Mouse (Mus musculus) liver, embryonic 11.5 days (tissue): Measurements from ENCODE around the gene Cnp. TPM values are rescaled to one million over a fixed set of nuclear protein-coding genes. Genes with fewer than 3 reads are reported as not detected.

Experiments
- ATAC-seq: fragments of 200-750 bp; cut with Nextera tagmentation; replicated peaks from 2 replicates; pipeline ENCODE4 v1.8.0; 2017; ENCODE audit warnings: moderate number of reproducible peaks, mild to moderate bottlenecking, moderate TSS enrichment, moderate library complexity; ENCODE audit not compliant: low FRiP score
- DNase-seq: peaks from one replicate; pipeline ENCODE4 v3.0.0-alpha.2; 2017; ENCODE audit warnings: low spot score
- H3K27ac ChIP-seq: fragments of 300-500 bp; sonication (generic); 2 replicates; pipeline ENCODE4 v1.5.1; 2014; ENCODE audit warnings: mild to moderate bottlenecking, low read depth, low read length, control low read depth
- H3K27me3 ChIP-seq: fragments of 300-500 bp; sonication (generic); replicated peaks from 2 replicates; pipeline ENCODE4 v1.6.1; 2014; ENCODE audit warnings: low read length, mixed read lengths; ENCODE audit not compliant: control insufficient read depth, insufficient read depth
- H3K36me3 ChIP-seq: fragments of 300-500 bp; sonication (generic); 2 replicates; pipeline ENCODE4 v1.6.1; 2014; ENCODE audit warnings: mild to moderate bottlenecking, low read length, moderate library complexity, mixed read lengths; ENCODE audit not compliant: control insufficient read depth, insufficient read depth
- H3K4me1 ChIP-seq: fragments of 300-500 bp; sonication (generic); replicated peaks from 2 replicates; pipeline ENCODE4 v1.6.1; 2014; ENCODE audit warnings: low read length, mixed read lengths; ENCODE audit not compliant: control insufficient read depth, insufficient read depth
- H3K4me2 ChIP-seq: fragments of 300-500 bp; sonication (generic); 2 replicates; pipeline ENCODE4 v1.6.1; 2014; ENCODE audit warnings: mild to moderate bottlenecking, control low read depth, moderate library complexity
- H3K4me3 ChIP-seq: fragments of 300-500 bp; sonication (generic); 2 replicates; pipeline ENCODE4 v1.5.1; 2014; ENCODE audit warnings: low read depth, low read length, control low read depth
- H3K9ac ChIP-seq: fragments of 300-500 bp; sonication (generic); 2 replicates; pipeline ENCODE4 v1.6.1; 2014; ENCODE audit warnings: low read depth, low read length, control low read depth
- H3K9me3 ChIP-seq: fragments of 300-500 bp; sonication (generic); 2 replicates; pipeline ENCODE4 v1.6.1; 2016; ENCODE audit warnings: low read length, inconsistent platforms, mixed read lengths; ENCODE audit not compliant: control insufficient read depth
- WGBS: fragments of 180-500 bp; shearing (Covaris S2); extraction: QIAGEN DNeasy Blood & Tissue Kit; methylation state at CpG from one replicate; pipeline ENCODE4 v1.1.7; 2014; 5-methylcytosine and 5-hydroxymethylcytosine counted together
- polyA plus RNA-seq: library from polyadenylated mRNA; unstranded; fragments of >200 nt; fragmentation: Nextera tagmentation; extraction: Ambion mirVana; gene quantifications from 2 replicates; pipeline ENCODE4 v1.2.1, GENCODE M21; 2014

Cnp gene
- polyA plus RNA-seq, 1 experiment from 2014 or later = 19.4 TPM

GRCm38 (mm10) chr11:100564703-100565102 lies 10.0 kb upstream of the Cnp start:
- Histone ChIP-seq H3K36me3 (no peaks in the 10 kb centered on the region), H3K9me3 (no peaks in the 10 kb centered on the region), H3K4me1 (0 out of 2 replicates have a peak, but pooled peaks cover 3% of the 10 kb centered on the region), H3K4me3 (no peak overlapping the region), H3K27ac (no peak overlapping the region), H3K4me2 (no peak overlapping the region), H3K27me3 (no peaks in the 10 kb centered on the region), H3K9ac (no peak overlapping the region)
- 66% methylated on average over 6 of the region's 6 CpGs for WGBS
- DNase-seq (no peak), ATAC-seq (no peak)

- Histone ChIP-seq H3K9me3 (no peaks in the 10 kb centered on the region), H3K4me1 (peaks cover 13% of the 10 kb centered on the region), H3K4me3 (no peak overlapping the region), H3K27ac (no peak overlapping the region), H3K27me3 (0 out of 2 replicates have a peak, but pooled peaks cover 2% of the 10 kb centered on the region), H3K4me2 (no peak overlapping the region), H3K9ac (no peak overlapping the region), H3K36me3 (no peaks in the 10 kb centered on the region)
- no peak for ATAC-seq
- no peak for DNase-seq
- WGBS = 54% methylated on average over 5 of the region's 5 CpGs
Measured at GRCm38 (mm10) chr11:100567229-100567628, 7.5 kb upstream of the Cnp start.

DNA sequence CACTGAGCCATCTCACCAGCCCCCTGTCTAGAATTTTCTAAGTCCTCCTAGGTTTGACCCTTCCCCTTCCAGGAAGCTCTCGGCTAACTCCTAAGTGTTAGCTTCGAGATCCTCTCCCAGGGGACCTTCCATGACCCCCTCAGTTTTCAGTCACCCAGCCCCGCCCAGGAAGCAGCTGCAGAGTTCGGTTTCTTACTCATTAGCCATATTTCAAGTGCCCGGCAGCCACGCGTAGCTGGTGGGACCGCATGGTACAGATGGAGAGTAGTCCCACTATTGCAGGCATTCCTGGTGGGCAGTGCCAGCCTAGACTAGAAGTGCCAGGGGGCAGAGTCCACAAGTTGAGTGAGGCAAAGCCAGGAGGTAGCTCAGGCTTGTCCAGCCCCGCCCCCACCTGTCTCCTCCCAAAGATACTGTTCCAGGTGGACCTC lies 6.9 kb upstream of the Cnp start:
- H3K9ac ChIP-seq = no peak overlapping the region
- ATAC-seq = no peak
- no peak for DNase-seq

GRCm38 (mm10) chr11:100568692-100569091 lies 6.0 kb upstream of the Cnp start:
- Histone ChIP-seq H3K4me1 (peaks cover 13% of the 10 kb centered on the region), H3K36me3 (no peaks in the 10 kb centered on the region), H3K4me2 (no peak overlapping the region), H3K27me3 (0 out of 2 replicates have a peak, but pooled peaks cover 2% of the 10 kb centered on the region), H3K4me3 (no peak overlapping the region), H3K9me3 (no peaks in the 10 kb centered on the region), H3K27ac (no peak overlapping the region), H3K9ac (no peak overlapping the region)
- 80% methylated on average over 8 of the region's 8 CpGs for WGBS
- no peak for DNase-seq
- no peak for ATAC-seq

More for the DNA sequence above, 6.9 kb upstream of the Cnp start:
- Histone ChIP-seq H3K27ac (no peak overlapping the region), H3K36me3 (no peaks in the 10 kb centered on the region), H3K9me3 (no peaks in the 10 kb centered on the region), H3K27me3 (0 out of 2 replicates have a peak, but pooled peaks cover 2% of the 10 kb centered on the region), H3K4me3 (no peak overlapping the region), H3K4me2 (no peak overlapping the region), H3K4me1 (peaks cover 13% of the 10 kb centered on the region)
- 62% methylated on average over 9 of the region's 9 CpGs for WGBS

- Histone ChIP-seq H3K4me1 (peaks cover 15% of the 10 kb centered on the region), H3K9ac (no peak overlapping the region), H3K4me2 (no peak overlapping the region), H3K27ac (no peak overlapping the region), H3K4me3 (no peak overlapping the region), H3K27me3 (0 out of 2 replicates have a peak, but pooled peaks cover 2% of the 10 kb centered on the region), H3K9me3 (no peaks in the 10 kb centered on the region), H3K36me3 (no peaks in the 10 kb centered on the region)
- DNase-seq = no peak
- 61% methylated on average over 9 of the region's 9 CpGs for WGBS
- no peak for ATAC-seq
Measured at GRCm38 (mm10) chr11:100569789-100570188, 4.9 kb upstream of the Cnp start.

- no peak overlapping the region for H3K27ac ChIP-seq
- H3K4me2 ChIP-seq = peak overlapping the region; percentile 56
- DNase-seq (peak; percentile 65), ATAC-seq (peak; percentile 37; the same call in 1 of the 2 replicates)
- no peaks in the 10 kb centered on the region for H3K9me3 ChIP-seq
- no peak overlapping the region for H3K9ac ChIP-seq
- 11% methylated on average over 8 of the region's 8 CpGs for WGBS
- H3K4me1 ChIP-seq = peaks cover 20% of the 10 kb centered on the region
- H3K4me3 ChIP-seq = peak overlapping the region; percentile 21; the same call in 1 of the 2 replicates
- 0 out of 2 replicates have a peak, but pooled peaks cover 2% of the 10 kb centered on the region for H3K27me3 ChIP-seq
- no peaks in the 10 kb centered on the region for H3K36me3 ChIP-seq
Measured at GRCm38 (mm10) chr11:100570430-100571201, 4.1 kb upstream of the Cnp start.

GRCm38 (mm10) chr11:100571202-100571567 lies 3.5 kb upstream of the Cnp start:
- Histone ChIP-seq H3K9ac (no peak overlapping the region), H3K9me3 (no peaks in the 10 kb centered on the region), H3K4me2 (peak overlapping the region; percentile 56), H3K36me3 (no peaks in the 10 kb centered on the region), H3K27me3 (0 out of 2 replicates have a peak, but pooled peaks cover 2% of the 10 kb centered on the region), H3K27ac (no peak overlapping the region), H3K4me1 (peaks cover 21% of the 10 kb centered on the region), H3K4me3 (peak overlapping the region; percentile 21)
- DNase-seq (no peak), ATAC-seq (no peak)
- WGBS = 15% methylated on average over 16 of the region's 16 CpGs

GRCm38 (mm10) chr11:100574188-100574587 lies 516 bp upstream of the Cnp start:
- no peak overlapping the region for H3K27ac ChIP-seq
- H3K4me3 ChIP-seq = peak overlapping the region; percentile 84
- 0 out of 2 replicates have a peak, but pooled peaks cover 3% of the 10 kb centered on the region for H3K36me3 ChIP-seq
- peaks cover 18% of the 10 kb centered on the region for H3K4me1 ChIP-seq
- WGBS = 60% methylated on average over 3 of the region's 3 CpGs
- ATAC-seq = no peak
- H3K9me3 ChIP-seq = no peaks in the 10 kb centered on the region
- H3K4me2 ChIP-seq = peak overlapping the region; percentile 92
- H3K9ac ChIP-seq = peak overlapping the region; percentile 79; the same call in 1 of the 2 replicates
- no peak for DNase-seq
- 0 out of 2 replicates have a peak, but pooled peaks cover 2% of the 10 kb centered on the region for H3K27me3 ChIP-seq
